Mouse (Mus musculus) ES-CJ7 (cell line): ENCODE data around the gene Cyp2w1.
A peak's percentile ranks its signal among the peaks of the same experiment; 100 is the strongest.

Experiments
- DNase-seq: peaks from one replicate; pipeline ENCODE4 v3.0.0; 2011; ENCODE audit warnings: low read depth, low spot score

The Cyp2w1 gene

GRCm38 (mm10) chr5:139332590-139333272 lies 19.7 kb upstream of the Cyp2w1 start:
- DNase-seq = no peak

- no peak for DNase-seq
Measured at GRCm38 (mm10) chr5:139333301-139334013, 19.0 kb upstream of the Cyp2w1 start.

GRCm38 (mm10) chr5:139334394-139334793 lies 18.0 kb upstream of the Cyp2w1 start:
- DNase-seq = peak; percentile 40

- no peak for DNase-seq
Measured at GRCm38 (mm10) chr5:139335634-139336033, 16.8 kb upstream of the Cyp2w1 start.

GRCm38 (mm10) chr5:139337826-139338370 lies 14.5 kb upstream of the Cyp2w1 start:
- no peak for DNase-seq

GRCm38 (mm10) chr5:139338403-139338802 lies 14.0 kb upstream of the Cyp2w1 start:
- no peak for DNase-seq

GRCm38 (mm10) chr5:139338891-139339290 lies 13.5 kb upstream of the Cyp2w1 start:
- no peak for DNase-seq

GRCm38 (mm10) chr5:139344021-139344686 lies 8.3 kb upstream of the Cyp2w1 start:
- DNase-seq = peak; percentile 86

GRCm38 (mm10) chr5:139344687-139345363 lies 7.6 kb upstream of the Cyp2w1 start:
- peak; percentile 94 for DNase-seq

- no peak for DNase-seq
Measured at GRCm38 (mm10) chr5:139345364-139345714, 7.1 kb upstream of the Cyp2w1 start.

- DNase-seq = no peak
Measured at GRCm38 (mm10) chr5:139347225-139347624, 5.2 kb upstream of the Cyp2w1 start.

GRCm38 (mm10) chr5:139349713-139350112 lies 2.7 kb upstream of the Cyp2w1 start:
- DNase-seq = no peak

- DNase-seq = no peak
Measured at GRCm38 (mm10) chr5:139351134-139351533, 1.3 kb upstream of the Cyp2w1 start, which contains the start of gene Cox19. Gene Cox19, minus strand, starts transcription at chr5:139351418.

- DNase-seq = no peak
Measured at GRCm38 (mm10) chr5:139351628-139352027, 789 bp upstream of the Cyp2w1 start.

- DNase-seq = peak; percentile 64
Measured at GRCm38 (mm10) chr5:139353496-139353895, 1.1 kb downstream of the Cyp2w1 start.

GRCm38 (mm10) chr5:139353946-139354345 lies 1.5 kb downstream of the Cyp2w1 start:
- DNase-seq = no peak

- DNase-seq = peak; percentile 75
Measured at GRCm38 (mm10) chr5:139355235-139355772, 2.9 kb downstream of the Cyp2w1 start.

- peak; percentile 58 for DNase-seq
Measured at GRCm38 (mm10) chr5:139358653-139359052, 6.2 kb downstream of the Cyp2w1 start.

GRCm38 (mm10) chr5:139359244-139359643 lies 6.8 kb downstream of the Cyp2w1 start:
- DNase-seq = no peak

GRCm38 (mm10) chr5:139363858-139364257 lies 11.4 kb downstream of the Cyp2w1 start:
- no peak for DNase-seq

GRCm38 (mm10) chr5:139364260-139364910 lies 12.0 kb downstream of the Cyp2w1 start:
- DNase-seq = peak; percentile 69
